Mouse (Mus musculus) mesoderm, embryonic 11.5 days (tissue): ENCODE results near the gene Tnf.

Experiments
- DNase-seq: peaks from one replicate; pipeline ENCODE4 v3.0.0-alpha.2; 2012; ENCODE audit warnings: low read depth, low spot score

Gene Tnf

GRCm38 (mm10) chr17:35198946-35199345 lies 2.9 kb downstream of the Tnf start:
- DNase-seq, result no peak

GRCm38 (mm10) chr17:35198029-35198428 lies 3.8 kb downstream of the Tnf start:
- no peak for DNase-seq

GRCm38 (mm10) chr17:35197126-35197525 lies 4.7 kb downstream of the Tnf start:
- DNase-seq, result no peak

DNA sequence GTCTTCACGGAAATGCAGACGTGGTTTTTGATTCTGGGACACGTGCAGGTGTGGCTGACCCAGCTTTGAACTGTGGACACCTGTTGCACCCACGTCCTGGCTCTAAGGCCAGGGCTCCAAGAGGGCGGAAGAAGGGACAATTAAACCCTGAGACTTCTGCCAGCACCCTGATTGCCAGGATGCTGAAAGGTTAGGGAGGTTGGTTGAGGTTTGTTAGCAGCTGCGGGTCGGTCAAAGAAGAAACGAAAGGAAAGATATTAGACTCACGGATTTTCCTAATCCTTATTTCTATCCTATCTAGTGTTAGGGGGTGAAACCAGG lies 5.5 kb downstream of the Tnf start:
- DNase-seq, result no peak

DNA sequence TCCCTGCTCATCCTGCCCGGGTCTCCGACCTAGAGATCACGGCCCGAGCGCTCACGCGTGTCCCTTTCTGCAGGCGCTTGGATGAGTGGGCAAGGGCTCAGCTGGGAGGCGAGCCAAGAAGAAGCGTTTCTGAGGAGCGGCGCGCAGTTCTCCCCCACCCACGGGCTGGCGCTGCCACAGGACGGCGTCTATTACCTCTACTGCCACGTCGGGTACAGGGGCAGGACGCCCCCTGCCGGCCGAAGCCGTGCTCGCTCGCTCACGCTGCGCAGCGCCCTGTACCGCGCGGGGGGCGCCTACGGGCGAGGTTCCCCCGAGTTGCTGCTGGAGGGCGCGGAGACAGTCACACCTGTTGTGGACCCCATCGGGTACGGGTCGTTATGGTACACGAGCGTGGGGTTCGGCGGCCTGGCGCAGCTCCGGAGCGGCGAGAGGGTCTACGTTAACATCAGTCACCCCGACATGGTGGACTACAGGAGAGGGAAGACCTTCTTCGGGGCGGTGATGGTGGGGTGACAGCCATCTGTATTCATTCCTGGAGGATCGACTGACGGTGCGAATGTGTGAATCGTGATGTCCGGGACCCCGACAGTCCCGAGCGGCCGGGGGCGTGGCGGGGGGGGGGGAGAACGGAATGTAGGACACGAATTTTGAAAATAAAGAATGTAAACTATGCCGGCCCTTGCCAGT lies 6.0 kb downstream of the Tnf start:
- DNase-seq, result peak; percentile 82

DNA sequence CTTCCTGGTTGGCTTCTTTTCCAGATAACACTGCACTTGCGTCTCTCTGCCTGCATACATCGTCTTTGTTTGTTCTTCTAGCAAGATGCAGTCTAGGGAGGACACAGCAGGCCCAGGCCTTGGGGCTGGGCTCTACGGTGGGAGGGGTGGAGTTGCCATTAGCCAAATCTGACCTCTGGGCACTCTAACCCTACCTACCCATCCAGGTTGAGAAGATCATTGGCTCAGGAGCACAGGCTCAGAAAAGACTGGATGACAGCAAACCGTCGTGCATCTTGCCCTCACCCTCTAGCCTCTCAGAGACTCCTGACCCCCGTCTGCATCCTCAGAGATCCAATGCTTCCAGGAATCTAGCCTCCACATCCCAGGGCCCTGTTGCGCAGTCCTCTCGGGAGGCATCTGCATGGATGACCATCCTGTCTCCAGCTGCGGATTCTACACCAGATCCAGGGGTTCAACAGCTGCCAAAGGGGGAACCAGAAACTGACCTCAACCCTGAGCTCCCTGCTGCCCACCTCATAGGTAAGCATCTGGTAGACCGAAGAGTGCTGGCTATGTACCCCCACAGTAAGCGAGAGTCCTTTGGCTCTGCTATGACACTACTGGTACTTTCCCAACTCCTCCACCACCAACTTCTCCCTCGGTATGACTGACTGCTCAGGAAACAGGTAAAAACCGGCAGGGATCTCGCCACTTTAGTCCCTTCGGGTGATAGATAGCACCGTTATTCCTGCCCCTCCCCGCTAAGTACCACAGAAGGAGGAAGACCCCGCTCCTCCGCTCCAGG lies 6.8 kb downstream of the Tnf start:
- DNase-seq, result no peak

- no peak for DNase-seq
Observed at GRCm38 (mm10) chr17:35193881-35194843, 7.6 kb downstream of the Tnf start, which contains the start of gene Ltb. Ltb (plus strand) TSS chr17:35194439.

- no peak for DNase-seq
Observed at GRCm38 (mm10) chr17:35192924-35193323, 8.9 kb downstream of the Tnf start.

- DNase-seq, result no peak
Observed at GRCm38 (mm10) chr17:35191723-35192122, 10.1 kb downstream of the Tnf start.

- no peak for DNase-seq
Observed at GRCm38 (mm10) chr17:35190096-35190495, 11.7 kb downstream of the Tnf start.

DNA sequence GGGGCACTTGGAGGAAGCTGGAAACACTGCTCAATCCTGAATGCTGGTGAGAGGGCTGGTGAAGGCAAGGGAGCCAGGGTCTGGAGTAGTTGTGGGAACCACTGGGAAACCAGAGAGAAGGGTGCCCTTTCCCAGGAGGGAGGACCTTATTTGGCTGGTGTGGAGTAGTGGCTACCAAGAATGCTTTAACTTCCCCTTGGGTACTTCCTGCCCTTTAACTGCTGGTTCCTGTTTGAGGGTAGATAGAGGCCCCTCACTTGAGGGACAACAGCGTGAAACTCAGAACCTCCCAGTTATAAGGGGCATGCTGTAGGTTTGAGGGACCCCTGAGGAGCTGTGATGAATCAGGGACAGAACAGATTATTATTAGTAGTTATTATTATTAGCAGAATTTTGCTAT lies 12.6 kb downstream of the Tnf start:
- no peak for DNase-seq

- DNase-seq, result no peak
Observed at GRCm38 (mm10) chr17:35187959-35188610, 13.7 kb downstream of the Tnf start, which contains the start of gene Lst1. Lst1 (minus strand) TSS chr17:35188439.

DNA sequence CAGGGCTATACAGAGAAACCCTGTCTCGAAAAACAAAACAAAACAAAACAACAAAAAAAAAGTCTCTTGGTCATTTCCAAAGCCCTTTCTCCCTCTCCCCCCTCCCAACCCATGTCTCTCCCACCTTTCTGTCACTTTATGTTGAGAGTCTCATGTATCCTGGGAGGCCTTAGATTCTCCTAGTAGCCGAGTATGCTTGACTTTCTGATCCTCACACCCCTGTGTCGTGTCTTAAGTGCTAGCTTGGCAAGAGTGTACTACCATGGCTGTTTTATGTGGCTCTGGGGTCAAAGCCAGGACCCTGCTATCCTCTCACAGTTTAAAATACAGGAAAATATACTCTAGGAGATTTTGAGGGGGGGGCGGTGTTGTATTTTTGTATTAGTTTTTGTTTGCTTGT lies 14.5 kb downstream of the Tnf start:
- no peak for DNase-seq

GRCm38 (mm10) chr17:35186681-35187080 lies 15.1 kb downstream of the Tnf start:
- DNase-seq, result peak; percentile 50

- DNase-seq, result peak; percentile 47
Observed at GRCm38 (mm10) chr17:35185639-35186611, 15.9 kb downstream of the Tnf start.

DNA sequence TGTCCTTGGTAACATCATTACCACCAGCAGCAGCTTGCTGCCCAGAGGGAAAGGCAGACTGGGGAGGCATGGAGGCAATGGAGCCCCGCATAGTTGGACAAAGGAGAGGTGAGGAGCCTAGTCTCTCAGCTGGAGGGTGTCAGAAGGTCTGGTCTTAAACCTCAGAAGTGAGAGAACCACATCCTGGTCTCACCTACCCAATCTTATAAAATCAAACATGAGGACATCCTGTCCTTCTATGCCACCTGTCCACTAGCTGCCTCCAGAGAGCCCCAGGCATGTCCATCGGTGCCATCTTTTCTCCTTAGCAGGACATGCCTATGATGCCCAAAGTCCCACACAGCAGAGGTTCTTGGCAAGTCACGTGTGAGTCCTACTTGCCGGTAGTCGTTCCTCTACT lies 21.7 kb downstream of the Tnf start:
- no peak for DNase-seq

DNA sequence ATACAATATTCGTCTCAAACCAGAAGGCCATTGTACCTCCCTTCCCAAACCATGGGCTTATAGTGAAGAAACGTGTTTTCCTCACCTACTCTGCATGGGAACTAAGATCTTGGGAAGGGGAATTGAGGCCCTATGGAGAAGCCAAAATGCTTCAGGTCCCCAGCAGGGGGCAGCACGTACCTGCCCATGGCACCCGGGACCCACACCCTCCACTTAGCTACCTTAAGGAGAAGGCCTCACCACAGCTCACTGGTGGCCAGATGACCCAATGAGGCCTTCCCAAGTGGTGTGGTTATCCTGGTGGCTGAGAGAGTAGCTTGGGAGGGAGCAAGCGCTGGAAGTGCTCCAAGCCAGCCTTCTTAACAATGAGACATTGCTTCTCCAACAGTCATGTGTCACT lies 23.3 kb downstream of the Tnf start:
- peak; percentile 78 for DNase-seq

DNA sequence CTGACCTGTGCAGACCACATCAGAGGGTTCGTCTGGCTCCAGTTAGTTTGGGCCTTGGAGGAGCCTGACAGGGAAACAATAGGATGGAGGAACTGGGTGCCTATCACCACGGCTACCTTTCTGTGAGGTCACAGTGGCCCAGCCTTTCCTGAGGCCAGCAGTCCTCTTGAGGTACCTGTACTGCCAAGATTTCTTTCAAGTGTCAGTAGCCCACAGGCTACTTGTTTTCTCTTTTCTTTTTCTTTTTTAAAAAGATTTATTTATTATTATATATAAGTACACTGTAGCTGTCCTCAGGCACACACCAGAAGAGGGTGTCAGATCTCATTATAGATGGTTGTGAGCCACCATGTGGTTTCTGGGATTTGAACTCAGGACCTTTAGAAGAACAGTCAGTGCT lies 25.8 kb downstream of the Tnf start, which contains the start of gene Aif1:
TSS of gene Aif1 (minus strand) at position 101 of the 400 bp plus-strand sequence.
- DNase-seq, result no peak

GRCm38 (mm10) chr17:35175382-35175781 lies 26.4 kb downstream of the Tnf start:
- DNase-seq, result no peak
